Mouse (Mus musculus) forebrain, embryonic 14.5 days (tissue): ENCODE results near the gene Dlg2. TPM values are rescaled to one million over a fixed set of nuclear protein-coding genes. Genes with fewer than 3 reads are reported as not detected.

Experiments
- ATAC-seq: fragments of 200-750 bp; cut with Nextera tagmentation; 2 replicates; pipeline ENCODE4 v1.8.0; 2017; ENCODE audit warnings: mild to moderate bottlenecking, moderate library complexity
- DNase-seq: peaks from one replicate; pipeline ENCODE4 v3.0.0-alpha.2; 2015; ENCODE audit warnings: low spot score
- H3K27ac ChIP-seq: fragments of 300-500 bp; sonication (generic); 2 replicates; pipeline ENCODE4 v1.5.1; 2014; ENCODE audit warnings: low read depth, mild to moderate bottlenecking, control low read depth, low read length, moderate library complexity
- H3K27me3 ChIP-seq: fragments of 300-500 bp; sonication (generic); replicated peaks from 2 replicates; pipeline ENCODE4 v1.6.1; 2014; ENCODE audit warnings: low read length, control low read depth, mixed read lengths; ENCODE audit not compliant: control insufficient read depth, insufficient read depth
- H3K36me3 ChIP-seq: fragments of 300-500 bp; sonication (generic); 2 replicates; pipeline ENCODE4 v1.6.1; 2014; ENCODE audit warnings: low read length, control low read depth; ENCODE audit not compliant: control insufficient read depth, insufficient read depth
- H3K4me1 ChIP-seq: fragments of 300-500 bp; sonication (generic); 2 replicates; pipeline ENCODE4 v1.6.1; 2014; ENCODE audit warnings: antibody characterized with exemption, low read length, control low read depth; ENCODE audit not compliant: control insufficient read depth, insufficient read depth
- H3K4me2 ChIP-seq: fragments of 300-500 bp; sonication (generic); 2 replicates; pipeline ENCODE4 v1.6.1; 2014; ENCODE audit warnings: mild to moderate bottlenecking, control low read depth, low read length
- H3K4me3 ChIP-seq: fragments of 300-500 bp; sonication (generic); 2 replicates; pipeline ENCODE4 v1.5.1; 2014; ENCODE audit warnings: low read depth, low read length, control low read depth
- H3K9ac ChIP-seq: fragments of 300-500 bp; sonication (generic); 2 replicates; pipeline ENCODE4 v1.6.1; 2014; ENCODE audit warnings: mild to moderate bottlenecking, low read length, control low read depth, moderate library complexity
- H3K9me3 ChIP-seq: fragments of 300-500 bp; sonication (generic); replicated peaks from 2 replicates; pipeline ENCODE4 v1.6.1; 2016; ENCODE audit warnings: low read length, control low read depth, mixed read lengths; ENCODE audit not compliant: control insufficient read depth
- WGBS: fragments of 180-500 bp; shearing (Covaris S2); extraction: QIAGEN DNeasy Blood & Tissue Kit; methylation state at CpG from one replicate; pipeline ENCODE4 v1.1.7; 2014; 5-methylcytosine and 5-hydroxymethylcytosine counted together
- polyA plus RNA-seq: library from polyadenylated mRNA; unstranded; fragments of >200 nt; fragmentation: Nextera tagmentation; extraction: Ambion mirVana; gene quantifications from 2 replicates; pipeline ENCODE4 v1.2.1, GENCODE M21; 2014

Dlg2 gene
- polyA plus RNA-seq, 1 experiment from 2014 or later, result 17.9 TPM

DNA sequence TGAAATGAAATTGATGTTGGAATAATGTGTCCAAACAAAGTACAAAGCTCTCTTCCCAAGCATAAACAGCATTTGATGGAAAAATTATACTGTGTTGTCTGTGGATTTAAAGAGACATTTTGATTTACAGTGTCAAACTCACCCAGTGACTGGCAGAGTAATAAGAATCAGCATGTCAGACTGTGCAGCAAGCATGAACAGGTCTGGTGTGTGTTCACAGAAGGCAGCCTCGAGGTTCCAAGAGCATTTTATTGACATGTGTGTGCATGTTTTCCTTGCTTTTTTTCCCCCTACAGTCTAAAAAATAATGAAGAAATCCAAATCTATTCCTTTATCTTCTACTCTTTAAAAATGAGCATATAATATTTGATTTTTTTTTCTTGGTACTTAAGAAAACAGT, 1924.1 kb downstream of the Dlg2 start:
- Histone ChIP-seq H3K4me1 (peaks cover 2% of the 10 kb centered on the region; the same call in 1 of the 2 replicates), H3K36me3 (no peaks in the 10 kb centered on the region), H3K27me3 (no peaks in the 10 kb centered on the region), H3K9ac (no peak overlapping the region), H3K4me2 (no peak overlapping the region), H3K27ac (no peak overlapping the region; the same call in 1 of the 2 replicates), H3K4me3 (no peak overlapping the region), H3K9me3 (no peaks in the 10 kb centered on the region)
- DNase-seq (peak; percentile 48), ATAC-seq (0 out of 2 replicates have a peak, but pooled peaks have one; percentile 58)
- WGBS, result 36% methylated on average over 1 of the region's 1 CpGs

DNA sequence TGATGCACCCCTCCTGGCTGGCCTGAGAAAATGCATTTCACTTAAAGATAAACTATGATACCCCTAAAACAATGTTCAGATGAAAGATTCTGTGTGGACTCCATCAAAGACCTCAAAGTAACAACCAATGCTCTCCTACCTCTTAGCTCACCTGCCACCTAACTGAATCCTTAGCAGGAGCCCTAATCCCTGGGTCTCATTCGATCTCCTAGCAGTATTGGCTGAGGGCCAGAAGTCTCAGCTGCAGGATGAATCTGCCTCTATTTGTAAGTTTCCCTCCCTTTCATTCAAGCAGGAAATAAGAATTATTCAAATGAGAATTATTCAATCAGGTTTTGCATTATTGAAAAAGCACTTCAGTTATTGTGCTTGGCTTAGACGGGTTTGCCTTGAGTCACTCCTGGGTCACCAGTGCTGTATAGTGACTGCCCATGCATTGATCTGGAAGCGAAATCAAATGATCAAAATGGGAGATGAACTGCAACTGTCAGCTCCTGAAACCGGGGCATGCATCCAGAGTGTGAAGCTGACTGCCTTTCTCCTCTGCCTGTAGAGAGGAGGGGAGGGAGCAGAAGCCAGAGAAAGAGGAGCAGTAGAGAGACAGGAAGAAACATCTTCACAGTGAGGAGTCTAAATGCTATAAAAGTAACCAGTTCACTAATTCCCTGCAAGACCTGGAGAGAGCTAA, 1924.7 kb downstream of the Dlg2 start:
- H3K4me3 ChIP-seq, result no peak overlapping the region
- H3K27ac ChIP-seq, result peak overlapping the region; percentile 1; the same call in 1 of the 2 replicates
- 31% methylated on average over 4 of the region's 4 CpGs for WGBS
- DNase-seq, result peak; percentile 68
- H3K4me2 ChIP-seq, result no peak overlapping the region
- peak; percentile 68 for ATAC-seq
- H3K4me1 ChIP-seq, result peaks cover 2% of the 10 kb centered on the region; the same call in 1 of the 2 replicates
- H3K36me3 ChIP-seq, result no peaks in the 10 kb centered on the region
- H3K27me3 ChIP-seq, result no peaks in the 10 kb centered on the region
- no peak overlapping the region for H3K9ac ChIP-seq
- H3K9me3 ChIP-seq, result no peaks in the 10 kb centered on the region

DNA sequence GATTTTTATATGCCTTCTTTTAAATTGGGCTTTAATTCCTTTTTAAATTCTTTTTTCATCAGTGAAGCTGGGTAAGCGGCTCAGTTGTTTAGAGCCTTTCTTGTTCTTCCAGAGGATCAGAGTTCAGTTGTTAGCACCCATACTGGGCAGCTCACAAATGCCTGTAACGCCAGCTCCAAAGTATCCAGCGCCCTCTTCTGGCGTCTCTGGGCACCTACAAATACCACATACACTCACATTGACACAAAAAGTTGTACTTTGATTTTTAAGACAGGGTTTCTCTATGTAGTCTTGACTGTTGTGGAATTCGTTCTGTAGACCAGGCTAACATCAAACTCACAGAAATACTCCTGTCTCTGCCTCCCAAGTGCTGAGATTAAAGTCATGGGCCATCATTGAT, 1932.0 kb downstream of the Dlg2 start:
- no peak overlapping the region for H3K27ac ChIP-seq
- no peak overlapping the region for H3K4me3 ChIP-seq
- H3K4me2 ChIP-seq, result no peak overlapping the region
- no peaks in the 10 kb centered on the region for H3K4me1 ChIP-seq
- H3K9ac ChIP-seq, result no peak overlapping the region
- no peaks in the 10 kb centered on the region for H3K27me3 ChIP-seq
- DNase-seq, result no peak
- 65% methylated on average over 5 of the region's 5 CpGs for WGBS
- H3K9me3 ChIP-seq, result no peaks in the 10 kb centered on the region
- ATAC-seq, result no peak
- H3K36me3 ChIP-seq, result no peaks in the 10 kb centered on the region

DNA sequence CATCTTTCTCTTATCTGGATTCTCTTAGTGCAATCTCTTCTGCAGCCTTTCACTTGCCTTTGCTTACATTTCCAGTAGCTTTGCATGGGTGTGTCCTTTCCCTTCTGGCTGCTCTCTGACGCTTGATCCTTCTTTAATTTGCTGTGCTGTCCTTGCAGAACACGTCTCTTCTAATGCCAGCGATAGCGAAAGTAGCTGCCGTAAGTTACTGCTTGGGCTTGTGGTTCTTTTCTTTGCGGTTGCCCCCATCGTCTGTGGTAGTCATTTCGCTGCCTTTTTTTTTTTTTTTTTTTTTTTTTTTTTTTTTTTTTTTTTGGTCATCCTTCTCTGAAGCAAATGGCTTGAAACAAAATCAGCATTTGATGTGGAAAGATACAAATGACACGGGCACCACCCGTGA, 1944.0 kb downstream of the Dlg2 start:
- Histone ChIP-seq H3K27me3 (no peaks in the 10 kb centered on the region), H3K9me3 (no peaks in the 10 kb centered on the region), H3K9ac (no peak overlapping the region), H3K4me1 (no peaks in the 10 kb centered on the region), H3K4me2 (no peak overlapping the region), H3K36me3 (no peaks in the 10 kb centered on the region), H3K4me3 (no peak overlapping the region), H3K27ac (no peak overlapping the region)
- WGBS, result 90% methylated on average over 10 of the region's 10 CpGs
- DNase-seq, result no peak
- no peak for ATAC-seq

DNA sequence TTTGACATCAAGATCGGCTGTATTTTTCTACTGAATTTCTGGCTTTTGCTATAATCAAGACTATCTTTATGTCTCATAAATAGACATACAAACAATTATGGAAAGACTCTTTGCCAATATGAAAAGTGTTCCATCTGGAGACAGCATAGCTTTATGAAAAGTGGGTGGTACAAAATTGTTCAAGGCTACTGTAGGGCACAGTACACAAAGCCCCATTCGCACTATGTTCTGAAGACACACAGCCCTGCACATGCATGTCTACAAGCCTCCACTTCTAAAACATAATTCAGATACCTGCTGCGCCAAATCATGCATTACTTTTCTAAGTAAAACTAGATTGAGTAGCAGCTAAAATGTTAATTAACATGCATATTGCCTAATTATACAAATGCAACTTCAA, 1946.5 kb downstream of the Dlg2 start:
- 83% methylated on average over 3 of the region's 3 CpGs for WGBS
- no peaks in the 10 kb centered on the region for H3K27me3 ChIP-seq
- no peaks in the 10 kb centered on the region for H3K36me3 ChIP-seq
- H3K9me3 ChIP-seq, result no peaks in the 10 kb centered on the region
- no peak overlapping the region for H3K4me3 ChIP-seq
- ATAC-seq (no peak), DNase-seq (no peak)
- H3K4me2 ChIP-seq, result no peak overlapping the region
- H3K9ac ChIP-seq, result no peak overlapping the region
- no peaks in the 10 kb centered on the region for H3K4me1 ChIP-seq
- no peak overlapping the region for H3K27ac ChIP-seq

DNA sequence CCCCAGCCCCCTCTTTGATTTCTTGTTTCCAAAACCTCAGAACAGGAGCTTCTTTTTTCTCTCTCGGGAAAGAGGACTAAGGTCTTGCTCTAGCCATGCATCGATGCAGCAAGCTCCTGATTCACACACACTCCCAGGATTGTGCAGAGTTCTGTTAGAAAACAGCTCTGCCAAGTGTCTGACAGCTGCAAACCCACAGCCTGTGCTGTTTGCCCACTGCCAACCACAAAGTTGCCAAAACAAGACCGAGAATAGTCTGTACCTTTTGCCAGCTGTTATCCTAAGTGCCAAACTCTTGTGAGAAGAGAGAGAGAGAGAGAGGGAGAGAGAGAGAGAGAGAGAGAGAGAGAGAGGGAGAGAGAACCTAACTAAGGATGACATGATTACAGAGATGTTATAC, 1948.2 kb downstream of the Dlg2 start:
- Histone ChIP-seq H3K9me3 (no peaks in the 10 kb centered on the region), H3K4me1 (no peaks in the 10 kb centered on the region), H3K9ac (no peak overlapping the region), H3K27ac (no peak overlapping the region), H3K4me3 (no peak overlapping the region), H3K4me2 (no peak overlapping the region), H3K27me3 (no peaks in the 10 kb centered on the region), H3K36me3 (no peaks in the 10 kb centered on the region)
- DNase-seq (peak; percentile 14), ATAC-seq (no peak)
- 76% methylated on average over 3 of the region's 3 CpGs for WGBS

DNA sequence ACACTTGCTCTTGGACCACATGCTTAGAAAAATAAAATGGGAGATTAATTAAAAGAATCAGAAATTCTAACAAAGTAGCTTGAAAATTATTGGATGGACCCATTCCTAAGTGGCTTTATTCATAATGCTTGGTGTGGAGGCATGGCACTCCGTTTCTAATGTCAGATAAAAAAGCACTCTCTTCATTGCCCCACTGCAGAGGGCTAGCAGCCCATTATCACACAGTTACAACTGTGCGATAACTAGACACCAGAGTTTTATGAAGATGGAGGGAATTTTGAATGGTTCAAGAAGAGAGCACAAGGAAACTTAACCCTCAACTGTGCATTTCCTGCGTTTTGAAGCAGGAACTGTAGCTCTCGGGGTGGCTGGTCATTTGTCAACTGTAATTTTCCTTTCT, 1950.8 kb downstream of the Dlg2 start:
- Histone ChIP-seq H3K27me3 (no peaks in the 10 kb centered on the region), H3K9me3 (no peaks in the 10 kb centered on the region), H3K4me2 (no peak overlapping the region), H3K27ac (no peak overlapping the region), H3K4me3 (no peak overlapping the region), H3K36me3 (no peaks in the 10 kb centered on the region), H3K4me1 (no peaks in the 10 kb centered on the region), H3K9ac (no peak overlapping the region)
- DNase-seq, result no peak
- 91% methylated on average over 4 of the region's 4 CpGs for WGBS
- no peak for ATAC-seq

DNA sequence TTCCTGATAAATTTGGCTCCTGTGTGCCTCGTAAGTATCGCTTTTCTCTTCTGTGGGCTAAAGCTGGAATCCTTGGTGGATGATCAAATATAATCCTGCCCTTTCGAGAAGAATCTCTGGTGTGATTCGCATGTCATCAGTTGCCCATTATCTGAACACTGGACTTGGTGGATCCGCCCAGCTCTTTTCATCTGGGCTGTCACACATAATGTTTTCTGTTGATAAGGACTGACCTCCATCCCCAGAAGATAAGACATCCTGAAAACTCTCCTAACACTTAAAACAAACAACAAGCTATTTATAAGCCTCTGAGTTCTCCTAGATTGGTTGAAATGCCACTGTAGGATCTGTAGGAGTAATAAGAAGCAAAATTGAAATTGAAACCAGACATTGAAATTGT, 1952.2 kb downstream of the Dlg2 start:
- Histone ChIP-seq H3K27me3 (no peaks in the 10 kb centered on the region), H3K36me3 (no peaks in the 10 kb centered on the region), H3K9me3 (no peaks in the 10 kb centered on the region), H3K4me3 (no peak overlapping the region), H3K4me2 (no peak overlapping the region), H3K4me1 (no peaks in the 10 kb centered on the region), H3K27ac (no peak overlapping the region), H3K9ac (no peak overlapping the region)
- 89% methylated on average over 5 of the region's 5 CpGs for WGBS
- ATAC-seq (no peak), DNase-seq (no peak)

DNA sequence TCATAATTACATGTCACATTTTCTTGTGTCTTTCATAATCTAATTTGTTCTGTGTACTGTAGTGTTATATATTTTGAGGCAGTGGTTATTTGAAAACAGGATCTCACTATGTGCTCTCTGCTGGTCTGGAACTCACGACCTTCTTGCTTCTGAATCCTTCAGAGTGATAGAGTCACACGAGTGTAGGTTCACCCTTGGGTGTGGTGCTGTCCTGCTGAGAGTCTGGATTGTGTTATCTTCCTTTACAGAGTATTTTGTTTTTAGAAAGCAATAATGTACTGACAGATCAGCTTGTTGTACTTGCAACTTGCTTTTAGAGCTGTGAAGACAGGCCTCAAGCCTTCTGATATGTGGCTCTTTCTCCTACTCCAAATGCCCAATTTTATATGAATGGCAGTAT, 1953.8 kb downstream of the Dlg2 start:
- DNase-seq (no peak), ATAC-seq (no peak)
- Histone ChIP-seq H3K36me3 (no peaks in the 10 kb centered on the region), H3K4me2 (no peak overlapping the region), H3K4me1 (no peaks in the 10 kb centered on the region), H3K27ac (no peak overlapping the region), H3K27me3 (no peaks in the 10 kb centered on the region), H3K4me3 (no peak overlapping the region), H3K9ac (no peak overlapping the region), H3K9me3 (no peaks in the 10 kb centered on the region)
- 77% methylated on average over 2 of the region's 2 CpGs for WGBS
